ENCODE assay signal across 7 mouse cellular contexts in the genomic region with DNA sequence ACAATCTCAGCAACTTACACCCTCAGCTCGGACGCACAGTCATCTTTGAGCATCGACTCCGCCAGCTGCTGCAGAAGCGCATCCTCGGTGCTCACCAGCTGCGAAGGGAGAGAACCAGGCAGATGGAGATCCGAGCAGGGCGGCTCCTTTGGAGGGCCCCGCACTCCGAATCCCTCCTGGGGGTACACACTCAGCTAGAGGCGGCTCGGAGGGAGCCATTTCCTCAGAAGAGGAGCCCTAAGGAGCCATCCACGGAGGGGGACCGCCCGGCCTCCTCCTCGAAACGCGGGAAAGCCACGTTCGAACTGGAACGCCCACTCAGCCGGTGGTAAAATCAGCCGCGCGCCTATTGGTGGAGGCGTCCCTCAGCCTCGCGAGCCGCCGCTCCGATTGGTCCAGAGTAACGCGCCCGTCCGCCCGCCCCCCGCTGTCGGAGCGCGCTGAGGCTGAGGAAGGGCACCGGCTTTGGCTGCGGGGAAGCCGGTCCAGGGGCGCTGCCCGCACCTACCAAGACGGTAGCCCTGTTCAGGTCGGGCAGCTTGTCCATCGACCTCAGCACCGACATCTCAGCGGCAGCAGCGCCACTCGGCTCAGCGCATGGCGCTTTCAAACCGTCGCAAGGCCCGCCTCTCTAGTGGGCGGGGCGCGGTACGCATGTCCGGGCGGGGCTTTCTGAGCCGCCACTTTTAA. TPM values are rescaled to one million over a fixed set of nuclear protein-coding genes. Genes with fewer than 3 reads are reported as not detected.
DNase-seq lines count a peak whose midpoint lies in the region; ATAC-seq and TF ChIP-seq lines count a peak whose summit lies in the region.

A gene (minus strand): TSS at position 634 of the 690 bp plus-strand sequence.

- WGBS in intestine, postnatal 0 days = under 1% methylated on average over 65 of the region's 65 CpGs
- under 1% methylated on average over 65 of the region's 65 CpGs for WGBS in midbrain, embryonic 12.5 days
- under 1% methylated on average over 65 of the region's 65 CpGs for whole genome bisulfite sequencing in small intestine, adult 2 months

- TF ChIP-seq POLR2A in small intestine, adult 2 months (IDR thresholded peaks at IDR 0.05; ENCODE audit: low read depth, low read length) = no peak

- peak; percentile 93 for ATAC-seq in intestine, postnatal 0 days
- ATAC-seq in midbrain, embryonic 12.5 days (ENCODE audit: low FRiP score, low read depth) = peak; percentile 97

- H3K4me1 ChIP-seq in intestine, postnatal 0 days (replicated peaks; ENCODE audit: control insufficient read depth, insufficient read depth, low read length) = 0 out of 2 replicates have a peak, but pooled peaks cover 2% of the 10 kb centered on the region
- peaks cover 6% of the 10 kb centered on the region for H3K4me1 ChIP-seq in midbrain, embryonic 12.5 days
- peaks cover 3% of the 10 kb centered on the region for H3K4me1 ChIP-seq in small intestine, adult 2 months (ENCODE audit: control insufficient read depth, insufficient read depth, insufficient read length, low read length)

- DNase-seq in adrenal gland, adult 2 months = peak; percentile 95
- DNase-seq in embryo, embryonic 11.5 days (ENCODE audit: low read depth, low spot score) = peak; percentile 84
- peak; percentile 88 to 93 for DNase-seq in gastrocnemius, postnatal 4 days (ENCODE audit: low spot score in 2 of 2)
- peak; percentile 95 for DNase-seq in left cerebral cortex, postnatal 4 days

- no peak within 1 kb of the TSS for H3K27ac ChIP-seq in intestine, postnatal 0 days (ENCODE audit: low read depth, low read length)
- peak within 1 kb of the TSS; percentile 88 for H3K27ac ChIP-seq in midbrain, embryonic 12.5 days (replicated peaks)
- no peak within 1 kb of the TSS for H3K27ac ChIP-seq in small intestine, adult 2 months (ENCODE audit: insufficient read depth, low read depth, low read length)

- H3K27me3 ChIP-seq in intestine, postnatal 0 days (replicated peaks; ENCODE audit: control insufficient read depth, insufficient read depth, low read length) = no peaks in the 10 kb centered on the region
- no peaks in the 10 kb centered on the region for H3K27me3 ChIP-seq in midbrain, embryonic 12.5 days
- no peaks in the 10 kb centered on the region for H3K27me3 ChIP-seq in small intestine, adult 2 months (ENCODE audit: control insufficient read depth, insufficient read depth, low read length)

- H3K4me2 ChIP-seq in intestine, postnatal 0 days (replicated peaks; ENCODE audit: low read depth) = peak within 1 kb of the TSS; percentile 90
- H3K4me2 ChIP-seq in midbrain, embryonic 12.5 days (replicated peaks) = peak within 1 kb of the TSS; percentile 88

- intact Hi-C loops in left cerebral cortex, postnatal 4 days (cut with DNase I) = no loop called here

- H3K4me3 ChIP-seq in intestine, postnatal 0 days (ENCODE audit: low read depth, low read length) = peak within 1 kb of the TSS; percentile 63
- H3K4me3 ChIP-seq in midbrain, embryonic 12.5 days = peak within 1 kb of the TSS; percentile 74
- peak within 1 kb of the TSS; percentile 81 for H3K4me3 ChIP-seq in small intestine, adult 2 months (ENCODE audit: low read depth, low read length)

- H3K36me3 ChIP-seq in intestine, postnatal 0 days (ENCODE audit: control insufficient read depth, insufficient read depth) = no peaks in the 10 kb centered on the region
- H3K36me3 ChIP-seq in midbrain, embryonic 12.5 days = no peaks in the 10 kb centered on the region
- H3K36me3 ChIP-seq in small intestine, adult 2 months (ENCODE audit: control insufficient read depth, insufficient read depth, low read length) = no peaks in the 10 kb centered on the region

- peak within 1 kb of the TSS; percentile 43; the same call in 1 of the 2 replicates for H3K9ac ChIP-seq in intestine, postnatal 0 days (ENCODE audit: low read depth, low read length)
- H3K9ac ChIP-seq in midbrain, embryonic 12.5 days (replicated peaks) = peak within 1 kb of the TSS; percentile 69

- no peaks in the 10 kb centered on the region for H3K9me3 ChIP-seq in intestine, postnatal 0 days (ENCODE audit: control insufficient read depth)
- H3K9me3 ChIP-seq in midbrain, embryonic 12.5 days = no peaks in the 10 kb centered on the region

- no peak for TF ChIP-seq CTCF in intestine, postnatal 0 days (IDR thresholded peaks at IDR 0.05; ENCODE audit: low read depth)
- TF ChIP-seq CTCF in small intestine, adult 2 months (IDR thresholded peaks at IDR 0.05; ENCODE audit: extremely low read depth, insufficient read length, insufficient replicate concordance, low read depth, low read length) = no peak

RNA-seq across cellular contexts. Expression of the gene that starts here (rescaled TPM):
- total RNA-seq in adrenal gland, adult 2 months (2021) = 1 to 10 TPM in 1 of 2 experiments, under 1 TPM in 1; 0.93 to 1.9 TPM
- polyA plus RNA-seq in adrenal gland, adult 2 months (2012; rRNA removed) = 11.0 and 11.1 TPM in 2 replicates
- 10 to 100 TPM in 1 of 2 experiments, 1 to 10 TPM in 1; 8.5 to 14.4 TPM for total RNA-seq in gastrocnemius, postnatal 4 days (2021)
- 14.8 and 16.5 TPM in 2 replicates for polyA plus RNA-seq in intestine, postnatal 0 days (2015; fragmentation: Nextera tagmentation; extraction: Ambion mirVana)
- 1 to 10 TPM; 6.5 to 6.9 TPM for total RNA-seq in left cerebral cortex, postnatal 4 days (2021)
- 60.1 and 61.9 TPM in 2 replicates for polyA plus RNA-seq in midbrain, embryonic 12.5 days (2016; fragmentation: Nextera tagmentation; extraction: Ambion mirVana)
- polyA plus RNA-seq in small intestine, adult 2 months (2012; rRNA removed) = 5.8 and 16.4 TPM in 2 replicates
